Mouse (Mus musculus) intestine, postnatal 0 days (tissue): ENCODE data around the gene Csf2rb. TPM values are rescaled to one million over a fixed set of nuclear protein-coding genes. Genes with fewer than 3 reads are reported as not detected.
A peak's percentile ranks its signal among the peaks of the same experiment; 100 is the strongest.
"Not testable (repeated sequence)": the region's sequence is repeated elsewhere in the genome, so short reads cannot be mapped to it uniquely, and the experiment has no call there.

Experiments used
- ATAC-seq: fragments of 200-750 bp; cut with Nextera tagmentation; 2 replicates; pipeline ENCODE4 v1.8.0; 2017; ENCODE audit warnings: mild to moderate bottlenecking, moderate TSS enrichment, moderate library complexity
- H3K27ac ChIP-seq: fragments of 300-500 bp; sonication (generic); 2 replicates; pipeline ENCODE4 v1.5.1; 2014; ENCODE audit warnings: mild to moderate bottlenecking, low read depth, low read length, moderate library complexity
- H3K27me3 ChIP-seq: fragments of 300-500 bp; sonication (generic); replicated peaks from 2 replicates; pipeline ENCODE4 v1.6.1; 2014; ENCODE audit warnings: low read length, mixed read lengths; ENCODE audit not compliant: control insufficient read depth, insufficient read depth
- H3K36me3 ChIP-seq: fragments of 300-500 bp; sonication (generic); 2 replicates; pipeline ENCODE4 v1.6.1; 2014; ENCODE audit warnings: mild to moderate bottlenecking, moderate library complexity; ENCODE audit not compliant: control insufficient read depth, insufficient read depth
- H3K4me1 ChIP-seq: fragments of 300-500 bp; sonication (generic); replicated peaks from 2 replicates; pipeline ENCODE4 v1.6.1; 2014; ENCODE audit warnings: antibody characterized with exemption, low read length, mixed read lengths; ENCODE audit not compliant: control insufficient read depth, insufficient read depth
- H3K4me2 ChIP-seq: fragments of 300-500 bp; sonication (generic); replicated peaks from 2 replicates; pipeline ENCODE4 v1.6.1; 2014; ENCODE audit warnings: low read depth, mild to moderate bottlenecking, moderate library complexity
- H3K4me3 ChIP-seq: fragments of 300-500 bp; sonication (generic); 2 replicates; pipeline ENCODE4 v1.5.1; 2014; ENCODE audit warnings: low read depth, low read length
- H3K9ac ChIP-seq: fragments of 300-500 bp; sonication (generic); 2 replicates; pipeline ENCODE4 v1.6.1; 2014; ENCODE audit warnings: mild to moderate bottlenecking, low read depth, low read length
- H3K9me3 ChIP-seq: fragments of 300-500 bp; sonication (generic); 2 replicates; pipeline ENCODE4 v1.6.1; 2016; ENCODE audit warnings: mixed run types; ENCODE audit not compliant: control insufficient read depth
- CTCF ChIP-seq: sonication (generic); IDR thresholded peaks from 2 replicates; pipeline ENCODE4 v1.5.1; 2016; ENCODE audit warnings: low read depth, mild to moderate bottlenecking, control low read depth, antibody characterized with exemption, moderate library complexity
- WGBS: fragments of 180-500 bp; shearing (Covaris S2); extraction: QIAGEN DNeasy Blood & Tissue Kit; methylation state at CpG from one replicate; pipeline ENCODE4 v1.1.7; 2014; 5-methylcytosine and 5-hydroxymethylcytosine counted together
- polyA plus RNA-seq: library from polyadenylated mRNA; unstranded; fragments of >200 nt; fragmentation: Nextera tagmentation; extraction: Ambion mirVana; gene quantifications from 2 replicates; pipeline ENCODE4 v1.2.1, GENCODE M21; 2015

Gene Csf2rb
- 1.3 and 1.6 TPM in 2 replicates for polyA plus RNA-seq

GRCm38 (mm10) chr15:78325671-78326339, at the start of gene Csf2rb:
Gene Csf2rb, plus strand, starts transcription at chr15:78325752.
- no peak within 1 kb of the TSS for H3K4me2 ChIP-seq
- H3K27ac ChIP-seq: no peak within 1 kb of the TSS
- 56% methylated on average over 11 of the region's 11 CpGs for WGBS
- H3K9me3 ChIP-seq: no peaks in the 10 kb centered on the region
- no peak for TF ChIP-seq CTCF
- no peaks in the 10 kb centered on the region for H3K4me1 ChIP-seq
- H3K36me3 ChIP-seq: no peaks in the 10 kb centered on the region
- no peak within 1 kb of the TSS for H3K4me3 ChIP-seq
- no peak for ATAC-seq
- no peaks in the 10 kb centered on the region for H3K27me3 ChIP-seq
- 0 out of 2 replicates have a peak within 1 kb of the TSS, but pooled peaks have one; percentile 18 for H3K9ac ChIP-seq

GRCm38 (mm10) chr15:78278308-78278707, 47.2 kb upstream of the Csf2rb start:
- Histone ChIP-seq H3K9ac (no peak overlapping the region), H3K27ac (no peak overlapping the region), H3K4me2 (no peak overlapping the region), H3K36me3 (no peaks in the 10 kb centered on the region), H3K27me3 (no peaks in the 10 kb centered on the region), H3K9me3 (no peaks in the 10 kb centered on the region), H3K4me3 (no peak overlapping the region), H3K4me1 (no peaks in the 10 kb centered on the region)
- WGBS: 68% methylated on average over 2 of the region's 2 CpGs
- ATAC-seq: no peak
- TF ChIP-seq CTCF: no peak

GRCm38 (mm10) chr15:78287941-78288340, 37.6 kb upstream of the Csf2rb start:
- no peak overlapping the region for H3K27ac ChIP-seq
- no peak overlapping the region for H3K4me3 ChIP-seq
- H3K4me2 ChIP-seq: no peak overlapping the region
- no peak for ATAC-seq
- WGBS: 85% methylated on average over 5 of the region's 5 CpGs
- no peak for TF ChIP-seq CTCF
- no peaks in the 10 kb centered on the region for H3K36me3 ChIP-seq
- no peaks in the 10 kb centered on the region for H3K9me3 ChIP-seq
- H3K4me1 ChIP-seq: no peaks in the 10 kb centered on the region
- no peaks in the 10 kb centered on the region for H3K27me3 ChIP-seq
- no peak overlapping the region for H3K9ac ChIP-seq

GRCm38 (mm10) chr15:78289775-78290174, 35.8 kb upstream of the Csf2rb start:
- WGBS: 41% methylated on average over 4 of the region's 5 CpGs
- ATAC-seq, H3K9me3 ChIP-seq, H3K4me2 ChIP-seq, H3K27me3 ChIP-seq, H3K36me3 ChIP-seq, H3K4me3 ChIP-seq, H3K27ac ChIP-seq, H3K9ac ChIP-seq, H3K4me1 ChIP-seq: not testable (repeated sequence)

GRCm38 (mm10) chr15:78293228-78293627, 32.3 kb upstream of the Csf2rb start:
- H3K9me3 ChIP-seq, H3K36me3 ChIP-seq, H3K4me1 ChIP-seq, H3K27me3 ChIP-seq, H3K4me3 ChIP-seq, H3K27ac ChIP-seq, H3K9ac ChIP-seq, H3K4me2 ChIP-seq: not testable (repeated sequence)
- 11% methylated on average over 2 of the region's 2 CpGs for WGBS
- ATAC-seq: 0 out of 2 replicates have a peak, but pooled peaks have one; percentile 16

- Histone ChIP-seq H3K27me3 (no peaks in the 10 kb centered on the region), H3K4me1 (no peaks in the 10 kb centered on the region), H3K9me3 (no peaks in the 10 kb centered on the region), H3K4me3 (no peak overlapping the region), H3K9ac (no peak overlapping the region), H3K27ac (no peak overlapping the region), H3K36me3 (no peaks in the 10 kb centered on the region), H3K4me2 (no peak overlapping the region)
- no peak for ATAC-seq
- no peak for TF ChIP-seq CTCF
- WGBS: 80% methylated on average over 4 of the region's 4 CpGs
Observed at GRCm38 (mm10) chr15:78293716-78294115, 31.8 kb upstream of the Csf2rb start.

GRCm38 (mm10) chr15:78298558-78298957, 27.0 kb upstream of the Csf2rb start:
- WGBS: 78% methylated on average over 1 of the region's 1 CpGs
- Histone ChIP-seq H3K9me3 (no peaks in the 10 kb centered on the region), H3K4me1 (no peaks in the 10 kb centered on the region), H3K4me3 (no peak overlapping the region), H3K27ac (no peak overlapping the region), H3K27me3 (no peaks in the 10 kb centered on the region), H3K4me2 (no peak overlapping the region), H3K36me3 (no peaks in the 10 kb centered on the region), H3K9ac (no peak overlapping the region)
- no peak for ATAC-seq
- TF ChIP-seq CTCF: no peak
